Mouse (Mus musculus) c-Kit-positive CD71-positive TER-119-positive erythroid progenitor cells, embryonic 14.5 days (primary cell): ENCODE data around the gene Lgr6.

Experiments used
- DNase-seq: peaks from one replicate; pipeline ENCODE4 v3.0.0-alpha.2; 2013; ENCODE audit warnings: low spot score

Lgr6 gene

DNA sequence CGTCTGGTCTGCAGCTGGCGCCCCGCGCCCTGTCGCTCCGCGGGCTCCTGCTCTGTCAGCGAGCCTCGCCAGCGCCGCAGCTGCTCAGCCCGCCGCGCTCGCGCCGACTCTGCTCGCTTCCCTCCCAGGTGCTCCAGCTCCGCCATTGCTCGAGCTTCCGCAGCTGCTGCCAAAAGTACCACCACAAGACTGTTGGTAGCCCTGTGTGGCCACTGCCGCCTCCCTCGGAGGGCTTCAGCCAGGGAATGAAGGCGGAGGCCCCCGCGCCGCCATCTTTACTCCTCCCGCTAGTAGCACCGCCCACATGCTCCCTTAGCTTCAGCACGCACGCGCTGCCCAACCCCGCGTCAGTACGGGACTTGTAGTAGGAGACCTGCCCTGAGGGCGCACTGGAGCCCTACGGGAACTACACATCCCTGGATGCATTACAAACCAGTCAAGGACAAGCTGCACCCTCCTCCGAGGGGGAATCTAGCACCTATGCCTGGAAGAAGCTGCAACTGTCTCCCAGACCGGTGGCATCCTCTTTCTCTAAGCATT lies 149.4 kb downstream of the Lgr6 start, which contains the start of gene Ppp1r12b:
Gene Ppp1r12b (minus strand): TSS at position 306 of the 540 bp plus-strand sequence.
- DNase-seq, result peak; percentile 89

DNA sequence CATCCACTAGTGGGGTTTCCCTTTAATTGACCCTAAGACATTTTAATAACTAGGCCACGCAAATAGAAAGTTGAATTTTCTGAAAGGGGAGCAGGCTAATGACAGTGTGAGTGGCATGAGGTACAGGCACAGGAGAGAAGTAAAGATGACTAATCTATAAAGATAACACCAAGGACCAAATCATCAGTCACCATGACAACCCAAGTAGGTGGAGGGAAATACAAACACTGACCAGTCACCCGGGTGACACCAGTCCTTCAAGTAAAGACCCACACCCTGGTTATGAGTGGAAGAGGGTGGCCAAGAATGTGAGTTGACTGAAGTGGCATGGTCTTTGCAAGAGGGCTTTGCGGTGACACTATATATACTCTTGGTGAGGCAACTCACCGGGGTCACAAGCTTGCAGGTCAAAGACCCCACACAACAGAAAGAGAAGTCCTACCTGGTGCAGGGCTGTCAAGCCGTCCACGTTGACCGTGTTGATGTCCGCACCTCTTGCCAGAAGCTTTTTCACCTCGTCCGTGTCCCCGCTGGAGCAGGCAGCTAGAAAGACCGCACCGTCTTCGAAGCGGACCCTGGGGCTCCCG lies 149.9 kb downstream of the Lgr6 start:
- DNase-seq, result peak; percentile 20

DNA sequence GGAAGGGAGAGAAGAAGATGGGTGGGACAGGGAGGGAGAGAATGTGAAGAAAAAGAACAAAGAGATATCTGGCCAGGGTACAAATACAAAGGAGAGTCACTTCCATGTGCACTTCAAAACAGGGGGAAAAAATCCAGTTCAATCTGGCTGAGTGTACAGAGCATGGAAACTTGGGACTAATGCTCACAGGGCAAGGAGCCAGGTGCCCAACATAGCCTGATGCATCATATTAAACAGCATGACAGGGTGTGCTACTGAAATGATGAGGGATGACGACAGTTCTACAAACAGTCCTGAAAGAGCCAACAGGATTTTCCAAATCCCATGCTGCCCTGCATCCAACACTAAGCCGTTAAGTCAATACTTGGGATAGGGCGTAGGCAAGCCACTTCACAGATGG lies 155.1 kb downstream of the Lgr6 start:
- DNase-seq, result no peak

DNA sequence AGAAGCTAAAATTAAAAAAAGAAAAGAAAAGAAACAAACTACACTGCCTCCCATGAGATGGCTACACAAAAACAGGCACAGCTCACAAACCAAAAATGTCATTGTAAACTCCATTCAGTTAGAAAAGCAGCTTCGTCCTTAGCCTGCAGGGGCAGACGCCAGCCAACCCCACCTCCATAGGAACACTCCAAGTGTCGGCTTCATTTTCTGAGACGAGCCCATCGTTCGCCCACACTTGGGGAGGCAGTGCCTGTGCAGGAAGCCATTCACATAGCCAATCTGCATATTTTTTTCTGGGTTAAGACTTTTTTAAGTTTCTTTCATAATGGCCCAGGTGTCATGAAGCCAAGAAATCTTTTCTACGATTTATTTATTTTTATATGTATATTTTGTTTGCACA lies 157.5 kb downstream of the Lgr6 start:
- DNase-seq, result no peak

DNA sequence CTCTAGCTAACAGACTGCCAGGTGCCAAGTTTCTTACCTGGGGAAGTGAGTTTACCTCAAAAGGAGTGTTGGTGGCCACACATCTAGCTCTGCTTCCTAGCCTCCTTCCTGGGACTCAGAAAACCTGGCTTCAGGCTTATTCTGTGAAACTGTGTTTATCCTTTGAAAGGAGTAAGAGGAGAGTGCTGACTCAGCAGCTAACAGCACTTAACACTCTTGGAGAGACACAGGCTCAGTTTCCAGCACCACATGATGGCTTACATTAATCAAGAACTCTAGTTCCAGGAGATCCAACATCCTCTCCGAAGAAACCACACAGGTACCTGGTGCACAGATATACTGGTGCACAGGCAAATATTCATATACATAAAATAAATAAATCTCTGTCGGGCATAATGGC lies 162.2 kb downstream of the Lgr6 start:
- DNase-seq, result no peak

DNA sequence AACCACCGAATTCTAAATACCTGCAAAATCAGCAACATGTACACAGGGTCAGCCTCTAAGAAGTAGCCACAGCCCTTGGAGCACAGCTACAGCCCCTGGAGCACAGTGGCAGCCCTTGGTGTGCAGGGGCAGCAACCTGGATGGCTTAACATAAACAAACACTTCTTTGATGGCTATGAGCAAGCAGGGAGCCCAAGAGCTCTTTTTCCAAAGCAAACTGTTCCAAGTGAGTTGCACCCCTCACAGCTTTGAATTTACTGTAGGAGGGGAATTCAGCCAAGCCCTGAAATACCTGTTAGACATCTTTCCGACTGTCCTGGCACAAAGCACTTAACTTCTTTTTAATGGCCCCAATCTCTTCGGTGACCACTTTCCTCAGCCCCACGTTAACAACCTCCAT lies 164.2 kb downstream of the Lgr6 start:
- no peak for DNase-seq

DNA sequence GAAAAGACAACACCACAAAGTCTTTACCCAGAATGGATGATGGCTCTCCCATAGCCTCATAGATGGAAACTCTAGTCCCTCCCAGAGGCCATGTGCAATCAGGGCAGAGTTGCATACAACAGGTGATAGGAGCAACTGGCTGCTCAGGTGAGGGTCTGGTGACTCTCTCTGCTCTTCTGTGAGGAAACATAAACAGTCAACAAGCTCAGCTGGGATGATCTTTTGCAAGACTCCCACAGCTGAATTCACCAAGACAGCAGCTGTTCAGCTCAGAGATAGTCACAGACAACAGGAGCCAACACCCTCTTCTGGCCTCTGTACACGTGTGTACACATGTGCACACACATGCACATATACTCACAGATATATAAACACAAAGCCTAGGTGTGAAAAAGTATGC lies 166.8 kb downstream of the Lgr6 start:
- no peak for DNase-seq

DNA sequence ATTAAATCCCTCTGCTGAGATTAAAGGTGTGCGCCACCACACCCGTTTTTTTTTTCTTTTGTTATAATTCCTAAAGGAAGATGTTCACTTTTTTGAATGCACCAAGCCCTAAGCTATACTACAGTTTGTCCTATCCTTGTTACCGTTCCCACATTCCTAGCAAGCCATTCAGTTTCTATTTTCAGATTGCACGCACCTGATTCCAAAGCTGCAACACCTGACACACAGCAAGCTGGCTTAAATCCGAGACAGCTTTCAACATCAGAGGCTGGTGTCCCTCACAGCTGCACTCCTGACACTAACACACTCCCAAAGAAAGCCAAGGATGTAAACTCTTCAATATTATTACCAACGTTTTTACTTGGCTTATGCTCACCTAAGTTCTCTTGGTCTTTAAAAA lies 168.7 kb downstream of the Lgr6 start:
- no peak for DNase-seq
